Mouse (Mus musculus): Measurements from ENCODE around the gene D5Ertd579e. TPM values are rescaled to one million over a fixed set of nuclear protein-coding genes. Genes with fewer than 3 reads are reported as not detected.
A peak's percentile ranks its signal among the peaks of the same experiment; 100 is the strongest.

The D5Ertd579e gene
- total RNA-seq, 2 experiments from 2014 or later = 90.2 to 105 TPM

DNA sequence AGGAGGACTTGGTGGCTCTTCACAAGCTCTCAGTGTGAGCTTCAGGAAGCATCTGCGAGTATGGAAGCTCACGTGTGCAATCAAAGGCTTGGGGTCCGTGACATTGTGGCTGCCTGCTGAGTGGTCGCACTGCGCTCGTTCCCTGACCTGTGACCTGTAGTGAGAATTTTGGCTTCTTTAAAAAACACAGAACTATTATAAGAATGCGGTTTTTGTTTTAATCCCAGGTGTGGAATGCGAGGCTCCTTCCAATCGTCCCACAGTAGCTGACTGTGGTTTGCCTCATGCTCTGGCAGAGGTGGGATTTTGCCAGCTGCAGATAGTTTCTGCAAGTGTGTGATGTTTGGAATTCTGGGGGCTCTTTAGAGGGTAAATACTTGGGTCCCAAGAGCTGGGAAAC lies 27.5 kb upstream of the D5Ertd579e start:
- intact Hi-C loops (cut with DNase I) = no loop called here
- no peak for DNase-seq (ENCODE audit: low spot score in 2 of 2)

DNA sequence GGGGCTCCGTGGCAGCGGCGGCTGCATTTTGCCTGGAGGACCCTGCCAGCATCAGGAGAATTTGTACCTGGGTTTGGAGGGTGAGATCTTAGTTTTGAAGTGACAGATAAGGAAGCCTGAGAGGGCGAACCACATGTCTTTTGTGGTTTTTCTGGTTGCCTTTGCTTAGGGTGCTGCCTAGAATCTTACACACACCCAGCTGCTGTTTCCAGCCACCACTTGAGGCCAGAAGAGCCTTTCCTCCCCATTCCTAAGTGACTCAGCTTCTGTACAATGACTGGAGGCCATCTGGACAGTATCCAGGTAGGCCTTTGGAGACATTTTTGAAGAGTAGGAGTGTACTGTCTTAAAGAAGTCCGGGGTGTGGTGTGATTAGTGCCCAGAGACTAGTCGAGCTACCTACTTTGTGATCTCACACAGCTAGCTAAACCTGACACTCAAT lies 26.6 kb upstream of the D5Ertd579e start:
- intact Hi-C loops (cut with DNase I) = no loop called here
- no peak for DNase-seq (ENCODE audit: low spot score in 2 of 2)

DNA sequence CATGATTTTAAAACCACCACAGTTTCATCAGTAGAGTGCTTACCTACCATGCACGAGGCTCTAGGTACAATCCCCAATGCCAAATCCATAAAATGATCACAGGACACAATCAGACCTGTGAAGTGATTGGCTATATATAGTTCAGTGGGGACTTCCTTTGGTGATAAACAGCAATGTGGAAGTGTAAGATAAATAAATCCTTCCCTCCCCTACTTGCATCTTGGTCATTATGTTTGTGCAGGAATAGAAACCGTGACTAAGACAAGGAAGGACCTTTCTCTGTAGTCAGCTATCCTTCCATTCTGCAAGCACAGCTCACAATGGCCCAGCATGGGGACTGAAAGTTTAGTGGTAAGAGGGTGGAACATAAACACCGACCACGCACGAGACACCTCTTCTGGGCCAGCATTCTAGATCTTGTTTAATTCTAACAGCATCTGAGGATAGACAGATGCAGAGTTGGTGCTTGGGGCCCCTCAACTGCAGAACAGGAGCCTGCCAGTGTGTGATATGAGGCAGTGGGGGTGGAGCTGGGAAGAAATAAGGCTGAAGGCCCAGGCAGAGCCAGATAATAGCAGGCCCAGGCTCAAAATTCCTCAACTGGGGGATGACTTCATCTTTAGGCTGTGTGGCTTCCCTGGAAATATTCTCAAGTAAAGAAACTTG lies 25.0 kb upstream of the D5Ertd579e start:
- intact Hi-C loops (cut with DNase I) = no loop called here
- no peak for DNase-seq (ENCODE audit: low spot score in 2 of 2)

DNA sequence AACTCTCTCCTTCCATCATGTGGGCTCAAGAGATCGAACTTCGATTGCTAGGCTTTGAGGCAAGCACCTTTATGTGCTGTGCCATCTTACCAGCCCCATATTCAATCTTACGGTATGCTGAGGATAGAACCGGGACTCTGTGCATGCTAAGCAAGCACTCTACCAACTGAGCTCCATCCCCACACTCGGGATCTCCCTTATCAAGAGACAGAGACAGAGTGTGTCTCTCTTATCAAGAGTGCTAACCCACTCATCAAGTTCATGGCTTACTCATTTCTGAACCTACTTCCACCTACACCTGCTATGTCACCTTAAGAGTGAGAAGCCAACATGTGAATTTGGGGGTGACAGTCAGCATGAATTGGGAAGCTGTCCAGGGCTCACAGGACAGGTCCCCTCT lies 24.4 kb upstream of the D5Ertd579e start:
- DNase-seq (ENCODE audit: low spot score in 2 of 2) = no peak
- intact Hi-C loops (cut with DNase I) = no loop called here

DNA sequence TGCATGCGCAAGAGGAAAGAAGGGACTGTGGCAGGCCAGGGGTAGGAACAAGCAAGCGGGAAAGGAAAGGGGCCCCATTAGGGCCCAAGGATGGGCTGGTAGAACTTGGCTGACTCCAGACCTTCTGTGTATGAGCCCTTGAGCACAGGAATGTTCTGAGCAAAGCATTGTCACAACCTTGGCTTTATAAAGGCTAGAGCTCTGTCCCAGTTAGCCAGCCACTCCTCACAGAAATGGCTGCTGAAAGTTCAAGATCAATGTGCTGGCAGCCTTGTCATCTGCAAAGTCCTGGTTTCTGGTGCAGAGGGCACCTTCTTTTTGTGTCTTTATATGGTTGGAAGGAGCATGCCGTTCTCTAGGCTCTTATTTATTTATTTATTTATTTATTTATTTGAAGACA lies 23.8 kb upstream of the D5Ertd579e start:
- intact Hi-C loops (cut with DNase I) = no loop called here
- no peak for DNase-seq (ENCODE audit: low spot score in 2 of 2)

DNA sequence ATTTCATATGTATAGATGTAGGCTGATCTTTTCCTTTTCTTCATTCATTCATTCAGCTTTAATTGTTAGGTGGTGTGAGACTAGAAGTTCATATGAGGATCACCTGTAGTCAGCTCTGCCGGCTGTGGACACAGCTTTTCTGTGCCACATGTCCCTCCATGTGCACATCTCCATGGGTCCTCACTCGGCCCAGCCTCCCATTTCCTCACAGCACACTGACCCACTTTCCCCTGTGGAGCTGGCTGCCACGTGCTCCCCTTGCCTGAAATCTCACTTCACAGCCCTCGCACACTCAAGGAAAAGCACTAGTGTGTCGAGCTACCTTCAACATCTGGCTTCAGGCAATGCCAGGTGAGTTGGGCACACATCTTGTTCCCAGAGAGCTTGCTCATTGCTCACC lies 23.3 kb upstream of the D5Ertd579e start:
- DNase-seq (ENCODE audit: low spot score in 2 of 2) = no peak

DNA sequence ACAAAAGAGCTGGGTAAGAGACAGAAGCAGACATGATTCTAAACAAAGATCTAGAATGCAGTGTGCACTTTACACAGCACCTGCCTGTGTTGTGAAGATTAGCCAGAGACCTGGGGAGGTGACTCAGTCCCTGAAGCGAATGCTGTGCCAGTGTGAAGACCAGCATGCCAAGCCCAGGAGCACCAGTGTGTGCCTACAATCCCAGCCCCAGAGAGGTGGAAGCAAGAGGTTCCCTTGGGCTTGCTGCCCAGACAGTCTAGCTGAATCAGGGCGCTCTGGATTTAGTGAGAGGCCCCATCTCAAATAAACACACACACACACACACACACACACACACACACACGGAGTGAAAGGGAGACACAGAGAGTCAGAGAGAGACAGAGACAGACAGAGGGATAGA lies 22.1 kb upstream of the D5Ertd579e start:
- no peak for DNase-seq (ENCODE audit: low spot score in 2 of 2)
- intact Hi-C loops (cut with DNase I) = no loop called here

More for the DNA sequence above, 23.3 kb upstream of the D5Ertd579e start:
- intact Hi-C loops (cut with DNase I) = no loop called here

DNA sequence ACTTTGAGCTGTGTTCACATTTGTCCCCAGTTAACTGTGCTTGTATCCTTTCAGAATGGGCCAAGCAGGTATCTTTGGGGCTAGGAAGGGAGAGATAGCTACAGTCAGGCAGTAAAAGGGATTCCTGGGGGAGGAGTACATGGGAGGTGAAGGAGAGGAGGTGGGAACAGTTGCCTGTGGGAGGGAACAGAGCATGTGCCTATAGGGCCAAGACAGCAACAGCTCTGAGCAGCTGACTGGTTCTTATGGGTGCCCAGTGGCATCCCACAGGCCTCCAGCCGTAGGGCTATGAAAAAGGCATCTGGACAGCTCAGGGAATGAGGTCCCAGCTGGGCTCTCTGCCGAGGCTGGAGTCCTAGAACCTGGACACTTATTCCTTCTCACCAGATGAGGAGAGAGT lies 21.0 kb upstream of the D5Ertd579e start:
- no peak for DNase-seq (ENCODE audit: low spot score in 2 of 2)
- intact Hi-C loops (cut with DNase I) = no loop called here

DNA sequence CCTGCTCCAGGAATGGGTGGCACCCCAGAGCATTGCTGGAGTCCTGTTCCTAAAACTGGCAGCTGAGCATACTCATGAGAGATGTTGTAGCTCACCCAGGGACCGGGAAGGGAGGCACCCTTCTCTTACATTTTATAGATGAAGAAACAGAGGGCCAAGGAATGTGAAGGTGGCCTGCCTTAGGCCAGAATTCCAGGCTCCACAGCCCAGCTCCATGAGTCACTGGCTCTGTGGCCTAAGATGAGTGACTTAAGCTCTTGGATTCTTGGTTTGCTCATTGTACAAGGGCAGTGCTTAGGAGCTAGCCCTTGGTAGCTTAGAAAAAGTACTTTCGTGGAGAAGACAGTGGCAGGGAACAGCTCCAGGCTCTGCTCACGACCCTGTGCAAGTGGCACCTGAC lies 19.0 kb upstream of the D5Ertd579e start:
- intact Hi-C loops (cut with DNase I) = no loop called here
- DNase-seq (ENCODE audit: low spot score in 2 of 2) = no peak

DNA sequence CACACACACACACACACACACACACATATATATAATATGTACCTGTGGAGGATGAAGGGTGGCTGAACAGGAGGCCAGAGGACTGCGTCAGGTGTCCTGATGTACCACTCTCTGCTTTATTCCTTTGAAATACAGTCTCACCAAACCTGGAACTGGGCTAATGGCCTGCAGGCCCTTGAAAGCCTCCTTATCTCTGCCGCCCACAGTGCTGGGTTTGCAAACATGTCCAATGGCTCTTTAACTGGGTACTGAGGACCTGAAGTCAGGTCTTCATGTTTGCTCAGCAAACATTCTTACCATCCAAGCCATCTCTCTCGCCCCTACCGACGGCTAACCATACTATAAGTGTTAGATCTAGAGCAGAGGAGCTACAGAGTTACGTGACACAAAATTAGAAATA lies 17.9 kb upstream of the D5Ertd579e start:
- DNase-seq (ENCODE audit: low spot score in 2 of 2) = no peak
- intact Hi-C loops (cut with DNase I) = no loop called here

DNA sequence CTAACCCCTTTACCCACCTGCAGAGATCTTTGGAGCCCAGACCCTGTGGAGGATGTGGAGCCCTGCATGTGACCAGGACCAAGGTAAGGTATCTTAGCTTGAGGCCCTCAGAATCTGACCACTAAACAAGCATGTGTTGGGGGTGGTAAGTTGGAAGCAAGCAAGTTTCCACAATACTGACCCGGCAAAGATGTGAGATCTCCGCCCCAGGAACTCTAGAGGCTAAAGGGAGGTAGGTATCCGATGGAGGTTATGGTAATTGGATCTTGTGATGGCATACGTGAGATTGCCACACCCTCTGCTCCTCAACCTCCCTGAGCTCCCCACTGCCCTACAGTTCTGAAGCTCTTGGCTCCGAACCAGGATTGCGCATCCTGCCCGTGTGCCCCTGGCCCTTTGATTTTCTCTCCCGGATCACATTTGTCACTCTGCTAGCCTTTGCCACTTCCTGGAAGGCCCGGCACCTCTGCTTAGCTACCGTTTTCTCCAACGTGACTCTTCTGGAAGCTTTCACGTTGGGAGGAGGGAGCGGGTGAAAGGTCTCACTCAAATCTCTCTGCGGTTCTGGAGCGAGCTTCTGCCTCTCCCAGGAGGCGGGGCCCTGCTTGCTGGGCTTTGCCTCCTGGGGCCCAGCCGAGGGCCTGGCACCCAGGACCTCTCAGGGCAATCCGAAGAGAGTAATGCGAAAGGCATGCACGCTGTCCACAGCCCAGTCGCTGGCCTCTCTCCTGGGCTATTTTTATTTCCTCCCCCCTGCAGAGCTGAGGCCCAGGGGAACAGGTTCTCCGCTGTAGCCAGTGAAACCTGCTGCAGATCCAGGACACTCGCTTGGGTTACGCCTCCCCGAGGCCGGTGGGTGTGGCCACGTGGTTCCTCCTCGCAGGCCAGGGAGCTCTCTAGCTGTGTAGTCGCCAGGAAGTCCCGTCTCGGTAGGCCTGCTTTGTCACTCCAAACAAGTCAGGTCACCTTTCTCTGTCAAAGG lies 17.0 kb upstream of the D5Ertd579e start:
- DNase-seq (ENCODE audit: low spot score in 2 of 2) = peak in 1 of 2 experiments; percentile 49

DNA sequence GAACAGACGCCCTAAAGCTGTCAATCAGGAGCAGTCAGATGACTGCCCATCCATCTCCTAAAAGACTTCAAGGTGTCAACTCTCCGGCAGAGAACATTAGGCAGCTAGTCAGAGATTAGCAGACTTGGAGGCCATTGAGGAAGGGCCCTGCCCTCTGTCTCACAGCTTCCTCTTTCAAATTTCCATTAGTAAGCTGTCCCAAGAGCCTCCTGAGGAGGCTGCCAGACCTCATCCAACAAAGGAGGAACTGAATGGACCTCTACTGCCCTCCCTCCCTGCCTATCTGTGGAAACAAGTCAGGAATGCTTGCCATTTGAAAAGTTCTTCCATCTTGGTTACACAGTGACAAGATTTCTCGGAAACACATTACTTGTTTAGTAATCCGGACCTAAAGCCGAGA lies 16.0 kb upstream of the D5Ertd579e start:
- intact Hi-C loops (cut with DNase I) = no loop called here
- DNase-seq (ENCODE audit: low spot score in 2 of 2) = no peak

More for the DNA sequence above, 17.0 kb upstream of the D5Ertd579e start:
- intact Hi-C loops (cut with DNase I) = no loop called here

DNA sequence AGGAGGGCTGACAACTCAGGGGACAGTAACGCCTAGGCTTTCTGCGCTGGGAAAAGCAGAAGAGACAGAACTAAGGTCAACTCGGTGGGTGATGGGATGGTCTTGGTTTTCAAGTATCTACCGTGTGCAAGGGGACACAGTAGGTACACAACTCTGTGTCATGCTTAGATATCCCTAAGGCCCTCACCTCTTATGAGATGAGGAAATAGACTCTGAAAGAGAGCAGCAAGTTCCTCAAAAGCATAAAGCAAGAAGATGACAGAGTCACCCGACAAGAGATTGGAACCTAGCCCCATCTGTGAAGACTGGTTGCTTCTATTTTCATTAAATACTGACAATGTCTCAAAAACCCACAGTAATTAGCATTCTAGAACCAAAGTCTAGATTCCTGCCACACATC lies 10.0 kb upstream of the D5Ertd579e start:
- no peak for DNase-seq (ENCODE audit: low spot score in 2 of 2)
- intact Hi-C loops (cut with DNase I) = no loop called here

DNA sequence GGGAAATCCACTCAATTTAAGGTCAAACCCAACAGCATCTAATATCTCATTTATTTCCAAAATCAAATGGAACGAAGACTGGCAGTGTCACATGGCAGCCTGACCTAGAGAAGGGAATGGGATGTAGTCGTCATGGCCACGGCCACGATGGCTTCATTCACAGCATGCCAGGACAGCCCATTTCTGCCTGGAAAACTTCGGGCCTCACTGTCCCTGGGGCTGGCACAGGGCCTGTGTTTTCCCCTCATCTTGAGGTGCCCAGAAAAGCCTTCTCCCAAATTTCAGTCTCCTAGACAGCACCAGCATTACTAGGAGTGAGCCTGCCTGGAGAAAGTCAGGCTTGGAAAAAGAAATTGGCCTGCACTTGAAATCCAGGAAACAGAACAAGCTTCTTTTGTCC lies 9.6 kb upstream of the D5Ertd579e start:
- DNase-seq (ENCODE audit: low spot score in 2 of 2) = no peak
- intact Hi-C loops (cut with DNase I) = no loop called here

DNA sequence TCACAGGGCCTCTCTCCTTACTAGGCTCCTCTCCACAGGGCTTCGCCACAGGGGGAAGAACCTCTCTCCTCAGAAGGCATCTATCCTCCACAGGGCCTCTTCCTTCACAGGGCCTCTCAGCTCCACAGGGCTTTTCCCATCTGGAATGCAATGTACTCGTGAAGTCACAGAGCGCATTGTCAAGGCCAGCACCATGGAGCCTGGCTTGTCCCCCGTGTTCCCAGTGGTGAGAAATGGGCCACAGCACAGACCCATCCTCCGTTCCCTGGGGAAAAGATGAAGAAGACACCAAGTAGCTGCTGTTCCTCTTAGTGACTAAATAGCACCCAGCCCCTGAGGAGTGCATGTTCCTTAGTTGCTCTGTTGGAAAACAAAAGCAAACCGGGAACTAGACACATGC lies 8.9 kb upstream of the D5Ertd579e start:
- DNase-seq (ENCODE audit: low spot score in 2 of 2) = no peak
- intact Hi-C loops (cut with DNase I) = no loop called here

DNA sequence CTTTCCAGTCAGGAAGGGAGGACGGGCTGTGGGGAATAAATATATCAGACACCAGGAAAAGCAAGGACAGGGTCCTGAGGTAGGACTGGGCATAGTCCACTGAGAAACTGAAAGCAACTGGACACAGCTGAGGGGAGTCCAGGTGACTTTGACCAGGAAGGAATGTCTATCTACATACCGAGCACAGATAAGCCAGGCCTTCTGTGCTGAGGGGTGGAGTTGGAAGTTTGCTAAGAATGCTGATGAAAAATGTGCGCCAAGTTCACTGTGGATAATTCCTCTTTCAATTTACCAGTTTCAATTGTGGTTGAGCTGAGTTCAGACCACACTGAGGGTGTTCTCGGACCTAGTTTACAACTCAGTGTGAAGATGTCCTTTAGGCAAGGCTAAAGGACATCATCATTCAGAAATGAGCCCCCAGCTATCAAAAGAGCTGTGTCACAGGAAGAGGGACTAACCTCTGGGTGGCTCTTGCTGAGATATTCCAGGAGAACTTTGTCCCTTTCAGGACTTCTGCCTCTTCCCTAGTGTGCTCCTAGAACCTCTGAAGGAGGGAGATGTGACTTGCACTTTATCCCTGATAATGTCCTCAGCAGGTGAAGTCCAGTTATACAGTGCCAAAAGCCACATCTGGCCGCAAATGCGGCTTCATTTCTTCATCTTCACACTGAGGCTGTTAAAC lies 5.3 kb upstream of the D5Ertd579e start:
- intact Hi-C loops (cut with DNase I) = no loop called here
- no peak for DNase-seq (ENCODE audit: low spot score in 2 of 2)

DNA sequence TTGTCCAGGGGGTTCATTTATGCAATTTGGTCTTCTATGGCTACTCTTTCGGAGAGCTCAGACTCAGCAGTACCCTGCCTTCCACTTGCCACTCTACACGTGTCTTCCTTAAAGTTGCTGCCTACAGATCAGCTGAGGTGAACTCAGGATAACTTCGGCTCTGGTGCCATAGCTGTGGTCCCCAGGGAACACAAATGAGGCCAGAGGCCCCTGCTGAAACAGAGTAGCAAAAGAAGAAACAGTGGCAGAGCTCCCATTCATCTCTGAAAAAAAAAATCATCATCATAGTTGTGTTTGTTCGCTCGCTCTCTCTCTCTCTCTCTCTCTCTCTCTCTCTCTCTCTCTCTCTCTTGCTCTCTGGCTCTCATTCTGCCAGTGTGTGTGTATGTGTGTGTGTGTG lies 2.9 kb upstream of the D5Ertd579e start:
- no peak for DNase-seq (ENCODE audit: low spot score in 2 of 2)
- intact Hi-C loops (cut with DNase I) = loop anchor here (5.0 kb wide), 1 partner anchor 91 kb away; no protein-coding TSS in a partner anchor

DNA sequence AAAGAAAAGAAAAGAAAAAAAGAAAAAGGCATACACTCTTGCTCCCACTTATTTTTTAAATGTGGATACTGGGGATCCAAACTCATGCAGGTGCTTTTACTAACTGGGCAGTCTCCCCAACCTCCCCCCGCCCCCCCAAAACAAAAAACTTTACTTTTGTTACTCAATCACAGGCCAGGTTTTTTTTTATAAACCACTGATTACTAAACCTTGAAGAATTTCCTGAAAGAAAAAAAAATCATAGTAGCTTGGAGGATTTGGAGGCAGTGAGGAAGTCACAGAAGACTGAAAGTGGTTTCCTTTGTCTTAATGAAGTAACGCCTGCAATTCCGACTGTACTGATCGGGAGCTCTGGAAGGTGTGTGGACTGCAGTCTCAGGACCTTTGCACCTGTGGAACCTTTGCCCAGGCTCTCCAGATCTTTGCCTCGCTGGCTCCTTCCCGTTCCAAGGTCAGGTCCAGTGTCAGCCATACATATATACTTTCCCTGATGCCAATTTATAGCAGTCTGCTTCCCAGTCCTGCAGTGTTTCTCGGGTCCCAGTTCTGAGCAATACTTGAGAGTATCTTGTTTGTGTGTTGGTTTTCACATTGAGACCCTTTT lies 2.3 kb upstream of the D5Ertd579e start:
- intact Hi-C loops (cut with DNase I) = loop anchor here (5.0 kb wide), 1 partner anchor 91 kb away; no protein-coding TSS in a partner anchor
- no peak for DNase-seq (ENCODE audit: low spot score in 2 of 2)

DNA sequence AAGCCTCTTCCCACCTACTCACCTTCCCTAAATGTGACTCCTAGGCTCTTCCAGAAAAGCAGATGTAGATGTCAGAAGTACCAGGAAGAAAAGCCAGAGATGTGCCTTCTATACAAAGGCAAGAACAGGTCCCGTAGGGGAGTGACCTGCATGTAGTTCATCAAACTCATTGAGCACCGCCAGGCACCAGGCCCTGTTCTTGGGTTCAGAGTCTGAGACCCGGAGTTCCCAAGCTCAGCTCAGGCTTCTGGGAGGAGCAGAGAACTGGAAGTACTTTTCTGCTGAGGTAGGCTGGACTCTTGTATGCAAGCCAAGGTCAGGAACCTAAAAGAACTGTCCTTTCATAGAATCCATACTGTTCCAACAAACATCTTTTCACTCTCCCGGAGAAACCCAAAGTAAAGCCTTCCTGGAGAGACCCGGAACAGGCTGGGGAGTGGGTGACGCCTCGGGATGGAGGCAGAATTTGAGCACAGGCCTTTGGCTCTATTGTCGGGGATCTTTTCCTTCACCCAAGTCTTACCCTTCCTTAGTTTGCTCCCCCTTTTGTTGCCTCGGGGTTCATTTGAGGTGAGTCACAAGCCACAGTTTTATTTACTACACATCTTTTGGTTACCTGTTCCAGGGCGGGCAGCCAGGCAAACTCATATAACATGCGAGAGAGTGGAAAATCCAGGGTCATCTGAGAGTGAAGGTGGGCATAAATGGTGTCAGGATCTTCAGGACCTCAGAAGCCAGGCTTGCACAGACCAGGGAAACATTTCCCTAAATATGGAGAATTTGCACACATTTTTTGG lies 878 bp upstream of the D5Ertd579e start:
- no peak for DNase-seq (ENCODE audit: low spot score in 2 of 2)
- intact Hi-C loops (cut with DNase I) = loop anchor here (2.0 to 5.0 kb wide), 2 partner anchors 42 to 89 kb away; no protein-coding TSS in a partner anchor
